In genomic region chr9:48744451-48744850, GRCm38 (mm10) we compare ENCODE assay signal across 18 mouse cellular contexts.
DNase-seq lines count a peak whose midpoint lies in the region; TF ChIP-seq lines count a peak whose summit lies in the region.
"Had no signal": no experiment of that assay in that cellular context is flagged by ENCODE, and none has a peak within 500 bp of the region (broad histone marks: within the 10 kb centered on the region; RNA-seq: fewer than 3 reads in every experiment).

No protein-coding gene starts in this region.

- H3K36me3 ChIP-seq in testis, adult 2 months (ENCODE audit: control insufficient read depth, insufficient read depth, low read length) = no peaks in the 10 kb centered on the region
- H3K36me3 ChIP-seq: limb, embryonic 12.5 days; midbrain, embryonic 13.5 days had no signal

- TF ChIP-seq POLR2A in testis, adult 2 months (IDR thresholded peaks at IDR 0.05; ENCODE audit: control insufficient read depth, low read depth, low read length) = no peak

- H3K4me3 ChIP-seq in gastrocnemius, adult 2 months = peak overlapping the region; percentile 25
- no peak overlapping the region for H3K4me3 ChIP-seq in layer of hippocampus, adult 2 months
- H3K4me3 ChIP-seq in testis, adult 2 months (ENCODE audit: control insufficient read depth, low read depth, low read length) = no peak overlapping the region
- H3K4me3 ChIP-seq: limb, embryonic 12.5 days; midbrain, embryonic 13.5 days; myocyte had no signal

- peak overlapping the region; percentile 100 for H3K27ac ChIP-seq in gastrocnemius, adult 2 months
- H3K27ac ChIP-seq in layer of hippocampus, adult 2 months = peak overlapping the region; percentile 77
- H3K27ac ChIP-seq in testis, adult 2 months (ENCODE audit: control insufficient read depth, insufficient read depth, low read depth, low read length) = peak overlapping the region; percentile 47; the same call in 1 of the 2 replicates
- H3K27ac ChIP-seq: hindbrain, embryonic 14.5 days; limb, embryonic 12.5 days; midbrain, embryonic 13.5 days had no signal

- no peaks in the 10 kb centered on the region for H3K27me3 ChIP-seq in testis, adult 2 months (ENCODE audit: control insufficient read depth, insufficient read depth, low read length)
- H3K27me3 ChIP-seq: CH12.LX; midbrain, embryonic 13.5 days had no signal

- no peak for DNase-seq in gastrocnemius, adult 2 months
- no peak for DNase-seq in gastrocnemius, adult 8-10 months (ENCODE audit: low spot score in 2 of 2)
- DNase-seq in layer of hippocampus, adult 2 months (ENCODE audit: low spot score in 2 of 2) = no peak
- DNase-seq in layer of hippocampus, postnatal 14 days (ENCODE audit: low spot score in 2 of 2) = no peak
- DNase-seq in testis, postnatal 14 days (ENCODE audit: low spot score) = no peak
- DNase-seq in adrenal gland, adult 18-20 months (ENCODE audit: low spot score in 2 of 2) = no peak
- no peak for DNase-seq in left cerebral cortex, postnatal 10 days (ENCODE audit: extremely low spot score in 1 of 2, low spot score in 2 of 2)
- DNase-seq: cerebellum, adult 18-20 months; cerebellum, postnatal 36 days; layer of hippocampus, postnatal 36 days; retina, postnatal 1 day; thymus, adult 2 months had no signal

- peaks cover 6% of the 10 kb centered on the region for H3K4me1 ChIP-seq in testis, adult 2 months (ENCODE audit: control insufficient read depth, insufficient read depth, low read length)

- TF ChIP-seq CTCF in gastrocnemius, adult 2 months (IDR thresholded peaks at IDR 0.05) = no peak
- no peak for TF ChIP-seq CTCF in layer of hippocampus, adult 2 months (conservative IDR thresholded peaks at IDR 0.05)
- no peak for TF ChIP-seq CTCF in testis, adult 2 months (IDR thresholded peaks at IDR 0.05; ENCODE audit: control insufficient read depth, insufficient read depth, insufficient replicate concordance, low read depth, low read length)

- intact Hi-C loops in gastrocnemius, adult 2 months (cut with DNase I) = no loop called here
- intact Hi-C loops in left cerebral cortex, postnatal 10 days (cut with DNase I) = no loop called here

Comparison
In these comparisons a context has a peak if more than half of its experiments do, and no peak if none do; other contexts are left out.
1. H3K27ac ChIP-seq: peak in every context shown above with its lines; median percentile 100 in gastrocnemius, adult 2 months; 77 in layer of hippocampus, adult 2 months; 47 in testis, adult 2 months.